Mouse (Mus musculus): ENCODE measurements around the gene Mbtd1. TPM values are rescaled to one million over a fixed set of nuclear protein-coding genes. Genes with fewer than 3 reads are reported as not detected.

Mbtd1 gene
- polyA plus RNA-seq, 1 experiment from 2014 or later = 18.0 TPM

GRCm38 (mm10) chr11:93956159-93956558 is 70.5 kb downstream of the Mbtd1 start, which contains the start of gene Nme2:
Nme2 (minus strand) TSS chr11:93956259.
- Histone ChIP-seq H3K4me1 (ENCODE audit: control insufficient read depth, insufficient read depth, low read depth, low read length) (peaks cover 14% of the 10 kb centered on the region), H3K9me3 (ENCODE audit: control insufficient read depth, low read length) (no peaks in the 10 kb centered on the region), H3K9ac (ENCODE audit: low read depth, low read length) (peak within 1 kb of the TSS; percentile 75), H3K36me3 (ENCODE audit: control insufficient read depth, insufficient read depth, low read length) (peaks cover 21% of the 10 kb centered on the region), H3K4me3 (ENCODE audit: low read length) (peak within 1 kb of the TSS; percentile 57), H3K27ac (ENCODE audit: low read depth, low read length) (peak within 1 kb of the TSS; percentile 79), H3K27me3 (replicated peaks; ENCODE audit: control insufficient read depth, insufficient read depth, low read length) (no peaks in the 10 kb centered on the region), H3K4me2 (ENCODE audit: low read length) (peak within 1 kb of the TSS; percentile 89)
- ATAC-seq = 0 out of 2 replicates have a peak, but pooled peaks have one; percentile 3
- WGBS = 3% methylated on average over 6 of the region's 6 CpGs

DNA sequence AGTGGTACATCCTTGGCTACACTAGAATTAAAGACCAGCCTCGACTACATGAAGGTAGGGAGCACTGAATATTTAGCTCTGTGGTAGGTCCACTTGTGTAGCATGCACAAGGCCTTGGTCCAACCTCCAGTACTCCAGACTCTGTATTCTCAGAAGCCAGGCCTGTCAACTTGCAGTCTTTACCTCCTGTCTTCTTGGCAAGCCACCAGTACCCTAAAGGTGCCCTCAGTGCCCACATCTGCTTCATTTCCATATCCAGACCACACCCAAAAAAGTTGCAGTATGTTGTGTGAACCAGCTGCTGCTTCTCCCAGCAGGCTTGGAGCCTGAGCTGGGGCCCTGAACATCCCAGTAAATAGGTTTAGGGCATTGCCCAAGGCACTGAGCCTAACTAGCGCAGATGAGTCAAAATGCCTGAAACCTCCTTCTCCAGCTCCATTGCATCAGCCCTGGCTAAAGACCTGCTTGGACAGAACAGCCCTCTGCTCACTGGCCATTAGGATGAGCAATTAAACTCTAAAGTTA is 71.4 kb downstream of the Mbtd1 start:
- Histone ChIP-seq H3K4me3 (ENCODE audit: low read length) (no peak overlapping the region), H3K4me2 (ENCODE audit: low read length) (no peak overlapping the region), H3K4me1 (ENCODE audit: control insufficient read depth, insufficient read depth, low read depth, low read length) (peaks cover 14% of the 10 kb centered on the region), H3K27ac (ENCODE audit: low read depth, low read length) (no peak overlapping the region), H3K9me3 (ENCODE audit: control insufficient read depth, low read length) (no peaks in the 10 kb centered on the region), H3K9ac (ENCODE audit: low read depth, low read length) (no peak overlapping the region), H3K27me3 (replicated peaks; ENCODE audit: control insufficient read depth, insufficient read depth, low read length) (no peaks in the 10 kb centered on the region), H3K36me3 (ENCODE audit: control insufficient read depth, insufficient read depth, low read length) (peaks cover 25% of the 10 kb centered on the region)
- WGBS = 91% methylated on average over 2 of the region's 2 CpGs
- ATAC-seq = no peak

DNA sequence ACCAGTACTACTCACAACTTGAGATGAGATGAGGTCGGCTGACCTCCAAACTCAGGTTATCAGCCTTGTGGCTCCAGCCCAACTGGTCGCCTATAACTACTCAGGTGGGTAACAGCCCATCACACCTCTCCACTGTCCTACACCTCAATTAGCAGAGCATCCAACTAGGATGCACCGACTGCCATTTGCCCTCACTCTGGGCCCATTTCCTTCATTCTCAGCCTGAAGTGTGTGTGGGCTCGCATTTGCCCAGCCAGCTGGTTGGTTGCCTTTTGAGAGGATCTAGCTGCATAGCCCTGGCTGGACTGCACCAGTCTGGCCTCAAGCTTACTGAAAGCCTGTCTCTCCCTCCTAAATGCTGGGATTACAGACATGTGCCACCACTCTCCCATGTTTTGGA is 72.1 kb downstream of the Mbtd1 start:
- WGBS = 91% methylated on average over 4 of the region's 4 CpGs
- ATAC-seq = no peak
- H3K9me3 ChIP-seq (ENCODE audit: control insufficient read depth, low read length) = no peaks in the 10 kb centered on the region
- H3K4me2 ChIP-seq (ENCODE audit: low read length) = no peak overlapping the region
- H3K36me3 ChIP-seq (ENCODE audit: control insufficient read depth, insufficient read depth, low read length) = peaks cover 22% of the 10 kb centered on the region
- H3K27me3 ChIP-seq (replicated peaks; ENCODE audit: control insufficient read depth, insufficient read depth, low read length) = no peaks in the 10 kb centered on the region
- H3K27ac ChIP-seq (ENCODE audit: low read depth, low read length) = no peak overlapping the region
- no peak overlapping the region for H3K9ac ChIP-seq (ENCODE audit: low read depth, low read length)
- H3K4me1 ChIP-seq (ENCODE audit: control insufficient read depth, insufficient read depth, low read depth, low read length) = peaks cover 14% of the 10 kb centered on the region
- H3K4me3 ChIP-seq (ENCODE audit: low read length) = no peak overlapping the region

DNA sequence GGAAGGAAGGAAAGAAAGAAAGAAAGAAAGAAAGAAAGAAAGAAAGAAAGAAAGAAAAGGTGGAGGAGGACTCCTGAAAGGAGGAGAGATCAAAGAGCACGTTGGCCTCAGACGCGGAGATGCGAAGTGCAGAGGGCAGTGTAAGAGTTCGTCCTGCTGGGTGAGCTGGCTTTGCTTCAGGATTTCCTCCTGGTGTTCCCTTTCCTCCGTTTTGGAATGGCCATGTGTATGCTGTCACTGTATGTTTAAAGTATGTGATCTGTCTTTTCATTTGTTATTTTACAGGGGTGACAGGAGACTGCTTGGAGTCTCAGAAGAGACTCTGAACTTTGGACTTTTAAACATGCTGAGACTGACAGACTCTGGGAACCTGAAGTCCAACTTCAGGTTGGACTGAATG is 75.8 kb downstream of the Mbtd1 start:
- 90% methylated on average over 6 of the region's 6 CpGs for WGBS
- ATAC-seq = no peak
- H3K4me2 ChIP-seq (ENCODE audit: low read length) = no peak overlapping the region

GRCm38 (mm10) chr11:93963013-93963412 is 77.4 kb downstream of the Mbtd1 start:
- no peak for ATAC-seq
- no peak overlapping the region for H3K9ac ChIP-seq (ENCODE audit: low read depth, low read length)
- no peak overlapping the region for H3K4me2 ChIP-seq (ENCODE audit: low read length)
- H3K36me3 ChIP-seq (ENCODE audit: control insufficient read depth, insufficient read depth, low read length) = peaks cover 40% of the 10 kb centered on the region
- no peak overlapping the region for H3K27ac ChIP-seq (ENCODE audit: low read depth, low read length)
- no peaks in the 10 kb centered on the region for H3K9me3 ChIP-seq (ENCODE audit: control insufficient read depth, low read length)
- no peaks in the 10 kb centered on the region for H3K27me3 ChIP-seq (replicated peaks; ENCODE audit: control insufficient read depth, insufficient read depth, low read length)
- peaks cover 9% of the 10 kb centered on the region for H3K4me1 ChIP-seq (ENCODE audit: control insufficient read depth, insufficient read depth, low read depth, low read length)
- no peak overlapping the region for H3K4me3 ChIP-seq (ENCODE audit: low read length)
- 72% methylated on average over 4 of the region's 4 CpGs for WGBS

More for the DNA sequence above, 75.8 kb downstream of the Mbtd1 start:
- no peak overlapping the region for H3K4me3 ChIP-seq (ENCODE audit: low read length)
- H3K9me3 ChIP-seq (ENCODE audit: control insufficient read depth, low read length) = no peaks in the 10 kb centered on the region
- H3K27ac ChIP-seq (ENCODE audit: low read depth, low read length) = no peak overlapping the region
- H3K4me1 ChIP-seq (ENCODE audit: control insufficient read depth, insufficient read depth, low read depth, low read length) = peaks cover 3% of the 10 kb centered on the region
- peaks cover 43% of the 10 kb centered on the region for H3K36me3 ChIP-seq (ENCODE audit: control insufficient read depth, insufficient read depth, low read length)
- H3K27me3 ChIP-seq (replicated peaks; ENCODE audit: control insufficient read depth, insufficient read depth, low read length) = no peaks in the 10 kb centered on the region
- H3K9ac ChIP-seq (ENCODE audit: low read depth, low read length) = no peak overlapping the region

DNA sequence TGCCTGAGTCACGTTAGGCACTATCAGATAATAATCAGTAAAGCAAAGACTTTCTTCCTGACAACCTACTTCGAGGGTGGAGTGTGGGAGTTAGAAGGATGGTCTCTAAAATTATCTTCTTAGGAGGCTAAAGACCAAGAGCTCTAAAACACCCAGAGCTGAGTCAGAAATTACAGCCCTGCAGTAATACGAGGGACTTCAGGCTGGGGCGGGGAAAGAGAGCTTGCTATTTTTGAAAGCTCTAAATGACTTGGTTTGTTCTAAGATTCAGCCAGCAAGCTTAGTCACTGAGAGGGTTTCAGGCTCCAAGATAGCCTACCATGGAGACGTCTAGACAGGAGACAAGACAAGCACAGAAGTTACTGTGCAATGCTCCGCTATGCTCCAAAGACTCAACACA is 79.7 kb downstream of the Mbtd1 start:
- no peak for ATAC-seq
- Histone ChIP-seq H3K27ac (ENCODE audit: low read depth, low read length) (no peak overlapping the region), H3K4me2 (ENCODE audit: low read length) (no peak overlapping the region), H3K4me3 (ENCODE audit: low read length) (no peak overlapping the region), H3K9ac (ENCODE audit: low read depth, low read length) (no peak overlapping the region), H3K9me3 (ENCODE audit: control insufficient read depth, low read length) (no peaks in the 10 kb centered on the region), H3K4me1 (ENCODE audit: control insufficient read depth, insufficient read depth, low read depth, low read length) (peaks cover 9% of the 10 kb centered on the region), H3K36me3 (ENCODE audit: control insufficient read depth, insufficient read depth, low read length) (peaks cover 29% of the 10 kb centered on the region), H3K27me3 (replicated peaks; ENCODE audit: control insufficient read depth, insufficient read depth, low read length) (no peaks in the 10 kb centered on the region)
- 96% methylated on average over 6 of the region's 6 CpGs for WGBS

GRCm38 (mm10) chr11:93967381-93967780 is 81.7 kb downstream of the Mbtd1 start:
- Histone ChIP-seq H3K36me3 (ENCODE audit: control insufficient read depth, insufficient read depth, low read length) (peaks cover 21% of the 10 kb centered on the region), H3K9me3 (ENCODE audit: control insufficient read depth, low read length) (no peaks in the 10 kb centered on the region), H3K9ac (ENCODE audit: low read depth, low read length) (peak overlapping the region; percentile 57), H3K27ac (ENCODE audit: low read depth, low read length) (peak overlapping the region; percentile 63), H3K27me3 (replicated peaks; ENCODE audit: control insufficient read depth, insufficient read depth, low read length) (no peaks in the 10 kb centered on the region), H3K4me2 (ENCODE audit: low read length) (peak overlapping the region; percentile 84), H3K4me1 (ENCODE audit: control insufficient read depth, insufficient read depth, low read depth, low read length) (peaks cover 9% of the 10 kb centered on the region), H3K4me3 (ENCODE audit: low read length) (peak overlapping the region; percentile 60)
- WGBS = 5% methylated on average over 11 of the region's 11 CpGs
- ATAC-seq = no peak

- Histone ChIP-seq H3K36me3 (ENCODE audit: control insufficient read depth, insufficient read depth, low read length) (peaks cover 18% of the 10 kb centered on the region), H3K9ac (ENCODE audit: low read depth, low read length) (peak within 1 kb of the TSS; percentile 57), H3K27me3 (replicated peaks; ENCODE audit: control insufficient read depth, insufficient read depth, low read length) (no peaks in the 10 kb centered on the region), H3K4me3 (ENCODE audit: low read length) (peak within 1 kb of the TSS; percentile 60), H3K4me2 (ENCODE audit: low read length) (peak within 1 kb of the TSS; percentile 84), H3K27ac (ENCODE audit: low read depth, low read length) (peak within 1 kb of the TSS; percentile 63), H3K4me1 (ENCODE audit: control insufficient read depth, insufficient read depth, low read depth, low read length) (peaks cover 9% of the 10 kb centered on the region), H3K9me3 (ENCODE audit: control insufficient read depth, low read length) (no peaks in the 10 kb centered on the region)
- ATAC-seq = peak; percentile 97
- WGBS = under 1% methylated on average over 40 of the region's 40 CpGs
Measured at GRCm38 (mm10) chr11:93968005-93968847, 82.6 kb downstream of the Mbtd1 start, which contains the start of the genes Gm20390 and Nme1. Gm20390 (minus strand) TSS chr11:93968293. Nme1 (minus strand) TSS chr11:93968521.

DNA sequence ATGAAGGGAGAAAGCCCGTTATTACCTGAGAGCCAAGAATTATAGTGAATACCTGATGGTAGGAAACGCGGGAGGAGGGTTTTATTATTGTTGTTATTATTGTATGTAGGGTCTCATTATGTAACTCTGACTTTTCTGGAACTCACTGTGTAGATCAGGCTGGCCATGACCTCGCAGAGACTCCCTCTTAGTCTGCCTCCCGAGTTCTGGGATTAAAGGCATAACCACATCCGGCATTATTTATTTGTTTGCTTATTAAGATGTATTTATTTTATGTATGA is 83.1 kb downstream of the Mbtd1 start:
- Histone ChIP-seq H3K4me2 (ENCODE audit: low read length) (peak overlapping the region; percentile 43), H3K4me1 (ENCODE audit: control insufficient read depth, insufficient read depth, low read depth, low read length) (peaks cover 9% of the 10 kb centered on the region), H3K27ac (ENCODE audit: low read depth, low read length) (no peak overlapping the region), H3K9me3 (ENCODE audit: control insufficient read depth, low read length) (no peaks in the 10 kb centered on the region), H3K9ac (ENCODE audit: low read depth, low read length) (no peak overlapping the region), H3K27me3 (replicated peaks; ENCODE audit: control insufficient read depth, insufficient read depth, low read length) (no peaks in the 10 kb centered on the region), H3K4me3 (ENCODE audit: low read length) (no peak overlapping the region; the same call in 1 of the 2 replicates), H3K36me3 (ENCODE audit: control insufficient read depth, insufficient read depth, low read length) (peaks cover 18% of the 10 kb centered on the region)
- ATAC-seq = no peak
- WGBS = 50% methylated on average over 6 of the region's 6 CpGs

Measured in hindbrain, embryonic 16.5 days (tissue).